Mouse (Mus musculus) T-cell, adult 2 months (primary cell): ENCODE results near the gene Ahcy.
"Not testable (repeated sequence)": the region's sequence is repeated elsewhere in the genome, so short reads cannot be mapped to it uniquely, and the experiment has no call there.

ENCODE experiments used
- DNase-seq: peaks from one replicate; pipeline ENCODE4 v3.0.0; 2022; ENCODE audit warnings: low spot score

Gene Ahcy

GRCm38 (mm10) chr2:155018762-155019641 is 55.3 kb downstream of the Ahcy start:
- DNase-seq, result peak; percentile 75

DNA sequence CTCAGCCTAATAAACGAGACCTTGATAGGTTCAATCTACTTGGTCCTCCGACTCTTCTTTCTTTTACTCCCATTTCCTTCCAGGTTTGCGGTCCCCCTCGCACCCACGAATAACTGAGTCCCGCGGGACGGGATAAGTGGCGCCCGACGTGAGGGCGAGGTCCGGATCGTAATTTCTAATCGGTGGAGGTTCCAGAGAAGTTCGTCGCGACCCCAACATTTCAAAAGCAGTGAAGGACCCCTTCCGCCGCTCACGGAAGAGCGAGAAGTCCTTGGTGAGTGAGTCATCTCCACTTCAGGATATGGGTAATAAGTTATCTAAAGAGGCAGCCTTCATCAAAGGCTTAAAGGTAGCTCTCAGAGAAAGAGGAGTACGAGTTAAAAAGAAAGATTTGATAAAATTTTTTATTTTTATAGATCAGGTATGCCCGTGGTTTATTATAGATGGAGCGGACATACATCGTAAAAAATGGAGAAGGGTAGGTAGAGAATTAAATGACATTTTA is 56.0 kb downstream of the Ahcy start, which contains the start of gene Gm14226:
TSS of gene Gm14226 (plus strand) at position 16 of the 505 bp plus-strand sequence.
- not testable (repeated sequence) for DNase-seq

GRCm38 (mm10) chr2:155016751-155017150 is 57.5 kb downstream of the Ahcy start:
- DNase-seq, result not testable (repeated sequence)

- DNase-seq, result no peak
Measured at GRCm38 (mm10) chr2:155012991-155013390, 61.3 kb downstream of the Ahcy start.

GRCm38 (mm10) chr2:155011086-155011656 is 63.1 kb downstream of the Ahcy start:
- peak; percentile 60 for DNase-seq
